Mouse (Mus musculus) lung, postnatal 0 days (tissue): ENCODE measurements around the gene Gm11437. TPM values are rescaled to one million over a fixed set of nuclear protein-coding genes. Genes with fewer than 3 reads are reported as not detected.

Source experiments
- ATAC-seq: fragments of 200-750 bp; cut with Nextera tagmentation; 2 replicates; pipeline ENCODE4 v1.8.0; 2017; ENCODE audit warnings: moderate library complexity
- DNase-seq: peaks from one replicate; pipeline ENCODE4 v3.0.0-alpha.2; 2016; ENCODE audit warnings: low spot score
- H3K27ac ChIP-seq: fragments of 300-500 bp; sonication (generic); 2 replicates; pipeline ENCODE4 v1.5.1; 2014; ENCODE audit warnings: antibody characterized with exemption, mild to moderate bottlenecking, low read length, mixed read lengths
- H3K27me3 ChIP-seq: fragments of 300-500 bp; sonication (generic); replicated peaks from 2 replicates; pipeline ENCODE4 v1.6.1; 2014; ENCODE audit warnings: low read length, mixed read lengths; ENCODE audit not compliant: insufficient read depth
- H3K36me3 ChIP-seq: fragments of 300-500 bp; sonication (generic); 2 replicates; pipeline ENCODE4 v1.6.1; 2014; ENCODE audit warnings: low read length, mixed read lengths; ENCODE audit not compliant: insufficient read depth
- H3K4me1 ChIP-seq: fragments of 300-500 bp; sonication (generic); 2 replicates; pipeline ENCODE4 v1.6.1; 2014; ENCODE audit warnings: antibody characterized with exemption, low read depth, low read length, mixed read lengths; ENCODE audit not compliant: insufficient read depth
- H3K4me2 ChIP-seq: fragments of 300-500 bp; sonication (generic); replicated peaks from 2 replicates; pipeline ENCODE4 v1.6.1; 2014; ENCODE audit warnings: low read depth, mild to moderate bottlenecking, low read length, moderate library complexity, mixed read lengths
- H3K4me3 ChIP-seq: fragments of 300-500 bp; sonication (generic); 2 replicates; pipeline ENCODE4 v1.5.1; 2014; ENCODE audit warnings: low read depth, low read length
- H3K9ac ChIP-seq: fragments of 300-500 bp; sonication (generic); replicated peaks from 2 replicates; pipeline ENCODE4 v1.6.1; 2014; ENCODE audit warnings: low read depth, mild to moderate bottlenecking
- H3K9me3 ChIP-seq: fragments of 300-500 bp; sonication (generic); 2 replicates; pipeline ENCODE4 v1.6.1; 2016; ENCODE audit warnings: low read length, mixed read lengths
- CTCF ChIP-seq: IDR thresholded peaks from 2 replicates; pipeline ENCODE4 v1.5.1; 2016; ENCODE audit warnings: antibody characterized with exemption, mild to moderate bottlenecking
- EP300 ChIP-seq: IDR thresholded peaks from 2 replicates; pipeline ENCODE4 v1.6.1; 2016; ENCODE audit warnings: antibody characterized with exemption, mild to moderate bottlenecking, control low read depth
- WGBS: fragments of 180-500 bp; shearing (Covaris S2); extraction: QIAGEN DNeasy Blood & Tissue Kit; methylation state at CpG from one replicate; pipeline ENCODE4 v1.1.7; 2014; 5-methylcytosine and 5-hydroxymethylcytosine counted together
- polyA plus RNA-seq: library from polyadenylated mRNA; unstranded; fragments of >200 nt; fragmentation: Nextera tagmentation; extraction: Ambion mirVana; gene quantifications from 2 replicates; pipeline ENCODE4 v1.2.1, GENCODE M21; 2015

Gene Gm11437
- polyA plus RNA-seq, 1 experiment from 2014 or later: not detected

DNA sequence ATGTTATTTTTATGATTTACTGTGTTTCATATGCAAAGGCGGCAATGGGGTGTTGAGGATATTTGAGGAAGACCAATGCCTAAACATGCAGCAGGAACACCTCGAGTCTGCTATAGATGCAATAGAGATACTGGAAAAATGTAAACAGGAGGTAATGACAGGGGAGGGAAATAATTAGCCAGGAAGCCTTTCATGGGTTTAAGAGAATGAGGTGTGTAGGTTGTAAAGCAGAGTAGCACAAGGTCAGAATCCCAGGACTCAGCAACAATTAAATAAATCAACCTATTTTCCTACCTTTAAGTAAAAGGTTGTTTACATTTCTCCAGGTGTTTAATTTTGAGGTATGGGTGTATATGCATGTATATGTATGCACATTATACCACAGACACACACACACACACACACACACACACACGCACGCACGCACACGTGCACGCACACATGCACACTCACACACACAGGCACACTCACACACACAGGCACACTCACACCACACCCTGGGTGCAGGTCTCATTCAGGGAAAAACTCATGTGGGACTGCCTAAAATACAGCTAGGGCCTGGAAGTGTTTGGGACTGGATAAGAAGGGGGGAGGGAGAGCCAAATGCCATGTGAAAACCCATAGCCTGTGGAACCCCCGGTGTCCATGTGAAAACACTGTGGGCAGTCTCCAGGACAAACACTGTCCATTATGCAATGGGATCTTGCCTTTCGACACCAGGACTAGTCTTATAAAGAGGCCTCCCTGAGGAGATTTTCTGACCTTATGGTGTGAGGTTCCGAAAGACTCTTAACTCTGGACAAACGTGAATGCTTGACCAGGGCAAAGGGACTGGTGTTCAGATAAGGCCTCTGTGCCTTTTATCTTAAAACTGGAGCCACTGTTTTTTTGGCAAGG lies 5.5 kb upstream of the Gm11437 start:
- no peak overlapping the region for H3K9ac ChIP-seq
- peaks cover 4% of the 10 kb centered on the region; the same call in 1 of the 2 replicates for H3K4me1 ChIP-seq
- 63% methylated on average over 11 of the region's 11 CpGs for WGBS

DNA sequence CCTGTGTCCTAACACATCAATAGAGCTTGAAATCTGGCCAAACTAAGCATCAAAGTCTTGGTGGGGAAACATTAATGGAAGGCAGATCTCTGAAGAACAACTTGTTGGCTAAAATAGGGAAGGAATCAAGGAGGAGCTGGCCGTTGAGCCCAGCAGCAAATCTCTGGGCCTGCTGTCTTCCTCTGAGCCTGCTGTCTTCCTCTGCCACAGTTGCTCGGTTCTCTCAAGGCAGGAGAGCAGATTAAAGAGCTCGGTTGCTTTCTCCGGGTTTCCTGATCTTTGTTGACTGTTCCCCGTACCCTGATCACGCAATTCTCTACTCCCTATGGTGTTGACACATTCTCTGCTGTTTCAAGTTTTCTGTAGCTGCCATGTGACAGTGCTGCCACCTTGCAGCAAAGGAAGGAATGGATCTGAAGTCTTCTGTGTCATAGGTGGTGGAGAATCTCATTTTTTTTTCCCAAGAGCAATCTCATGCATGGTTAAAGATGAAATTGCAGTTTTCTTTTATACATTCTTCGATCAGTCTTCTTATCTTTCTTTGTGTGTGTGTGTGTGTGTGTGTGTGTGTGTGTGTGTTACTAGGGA lies 1.5 kb upstream of the Gm11437 start:
- Histone ChIP-seq H3K9me3 (no peaks in the 10 kb centered on the region), H3K27ac (peak overlapping the region; percentile 54; the same call in 1 of the 2 replicates), H3K4me3 (no peak overlapping the region; the same call in 1 of the 2 replicates), H3K4me2 (no peak overlapping the region), H3K27me3 (no peaks in the 10 kb centered on the region), H3K4me1 (no peaks in the 10 kb centered on the region), H3K9ac (peak overlapping the region; percentile 47), H3K36me3 (no peaks in the 10 kb centered on the region)
- ATAC-seq (peak; percentile 83), DNase-seq (peak; percentile 89)
- 17% methylated on average over 7 of the region's 7 CpGs for WGBS
- TF ChIP-seq CTCF (peak; percentile 91), EP300 (no peak)

More for the DNA sequence above, 5.5 kb upstream of the Gm11437 start:
- Histone ChIP-seq H3K27ac (no peak overlapping the region), H3K4me3 (no peak overlapping the region), H3K9me3 (no peaks in the 10 kb centered on the region), H3K4me2 (no peak overlapping the region), H3K36me3 (no peaks in the 10 kb centered on the region), H3K27me3 (no peaks in the 10 kb centered on the region)
- DNase-seq: peak; percentile 30
- TF ChIP-seq CTCF: no peak
- TF ChIP-seq EP300: no peak
- ATAC-seq: no peak

DNA sequence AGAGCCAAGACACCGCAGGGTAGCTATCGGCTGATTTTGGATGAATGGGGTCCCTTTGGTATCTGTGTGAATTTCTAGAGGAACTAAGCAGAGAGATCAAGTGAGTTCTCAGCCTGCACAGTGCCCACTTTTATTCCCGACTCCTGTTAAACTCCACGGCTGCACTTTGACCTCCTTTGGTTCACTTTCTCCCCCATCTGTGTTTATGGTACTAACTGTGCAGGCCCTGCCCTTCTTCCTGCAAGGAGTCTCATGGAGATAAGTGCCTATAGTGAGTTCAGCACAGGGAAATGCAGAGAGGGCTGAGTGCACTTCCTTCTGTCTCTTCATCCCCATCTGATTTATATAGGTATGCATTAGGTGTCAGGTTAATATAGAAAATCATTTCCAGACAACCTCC lies 2.7 kb downstream of the Gm11437 start:
- TF ChIP-seq EP300: no peak
- TF ChIP-seq CTCF: no peak
- ATAC-seq (no peak), DNase-seq (no peak)
- no peaks in the 10 kb centered on the region for H3K4me1 ChIP-seq
- H3K27me3 ChIP-seq: no peaks in the 10 kb centered on the region
- 57% methylated on average over 4 of the region's 4 CpGs for WGBS
- no peak overlapping the region for H3K4me3 ChIP-seq
- no peak overlapping the region for H3K4me2 ChIP-seq
- H3K9ac ChIP-seq: no peak overlapping the region
- no peak overlapping the region for H3K27ac ChIP-seq
- no peaks in the 10 kb centered on the region for H3K9me3 ChIP-seq
- H3K36me3 ChIP-seq: no peaks in the 10 kb centered on the region

DNA sequence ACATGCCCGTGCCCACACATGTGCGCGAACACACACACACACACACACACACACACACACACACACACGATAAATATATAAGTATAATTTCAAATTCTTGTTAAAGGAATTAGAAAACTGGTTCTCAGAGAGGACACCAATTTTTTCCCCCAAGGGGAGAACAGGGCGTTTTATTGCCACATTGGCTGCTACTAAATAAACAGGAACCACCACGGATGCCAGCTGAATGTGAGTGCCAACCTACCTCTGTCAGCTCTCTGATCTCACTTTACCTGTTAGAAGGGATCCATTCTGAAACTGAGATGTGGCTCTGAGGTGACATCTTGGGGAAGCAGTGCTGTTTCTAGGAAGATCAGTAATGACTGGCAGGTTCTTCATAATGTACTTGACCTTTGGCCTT lies 3.2 kb downstream of the Gm11437 start:
- TF ChIP-seq EP300 (no peak), CTCF (no peak)
- no peak overlapping the region for H3K27ac ChIP-seq
- H3K27me3 ChIP-seq: no peaks in the 10 kb centered on the region
- ATAC-seq (no peak), DNase-seq (no peak)
- 78% methylated on average over 6 of the region's 6 CpGs for WGBS
- H3K4me3 ChIP-seq: no peak overlapping the region
- no peaks in the 10 kb centered on the region for H3K36me3 ChIP-seq
- H3K4me2 ChIP-seq: no peak overlapping the region
- H3K9ac ChIP-seq: no peak overlapping the region
- no peaks in the 10 kb centered on the region for H3K9me3 ChIP-seq
- no peaks in the 10 kb centered on the region for H3K4me1 ChIP-seq

DNA sequence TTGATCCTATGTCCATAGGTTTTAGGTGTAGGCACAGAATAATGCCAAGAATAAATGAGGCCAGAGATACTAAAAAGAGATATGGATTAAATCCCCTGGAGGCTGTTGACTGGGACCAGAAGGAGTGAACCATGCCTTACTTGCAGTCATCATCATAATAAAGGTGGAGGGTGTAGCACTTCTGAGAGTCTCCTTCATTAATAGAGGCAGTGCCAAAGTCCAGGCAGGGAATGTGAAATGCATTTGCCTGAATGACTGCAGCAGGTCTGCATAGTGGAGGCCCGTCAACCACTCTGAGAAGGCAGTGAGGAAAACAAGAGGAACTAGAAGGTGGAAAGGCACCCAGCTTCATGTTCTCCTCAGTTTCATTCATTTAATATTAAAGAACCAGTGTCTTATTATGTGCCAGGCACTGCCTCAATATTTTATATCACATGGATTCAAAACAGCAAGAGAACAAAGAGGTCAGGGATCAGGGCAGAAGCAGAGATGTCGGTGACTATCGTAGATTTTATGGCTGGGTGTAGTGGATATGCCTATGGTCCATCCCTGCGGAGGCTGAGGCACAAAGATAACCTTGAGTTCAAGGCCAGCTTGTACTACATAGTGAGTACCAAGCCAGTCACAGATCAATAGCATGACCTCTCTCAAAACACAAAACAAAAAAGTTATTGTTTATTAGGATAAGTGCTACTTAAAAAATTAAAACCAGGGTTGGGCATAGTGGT lies 10.6 kb downstream of the Gm11437 start:
- no peak overlapping the region for H3K9ac ChIP-seq
- no peak overlapping the region for H3K4me3 ChIP-seq
- H3K4me2 ChIP-seq: no peak overlapping the region
- DNase-seq (no peak), ATAC-seq (no peak)
- no peaks in the 10 kb centered on the region for H3K4me1 ChIP-seq
- no peaks in the 10 kb centered on the region for H3K9me3 ChIP-seq
- H3K36me3 ChIP-seq: no peaks in the 10 kb centered on the region
- H3K27ac ChIP-seq: no peak overlapping the region
- WGBS: 84% methylated on average over 4 of the region's 4 CpGs
- no peak for TF ChIP-seq EP300
- TF ChIP-seq CTCF: no peak
- no peaks in the 10 kb centered on the region for H3K27me3 ChIP-seq

DNA sequence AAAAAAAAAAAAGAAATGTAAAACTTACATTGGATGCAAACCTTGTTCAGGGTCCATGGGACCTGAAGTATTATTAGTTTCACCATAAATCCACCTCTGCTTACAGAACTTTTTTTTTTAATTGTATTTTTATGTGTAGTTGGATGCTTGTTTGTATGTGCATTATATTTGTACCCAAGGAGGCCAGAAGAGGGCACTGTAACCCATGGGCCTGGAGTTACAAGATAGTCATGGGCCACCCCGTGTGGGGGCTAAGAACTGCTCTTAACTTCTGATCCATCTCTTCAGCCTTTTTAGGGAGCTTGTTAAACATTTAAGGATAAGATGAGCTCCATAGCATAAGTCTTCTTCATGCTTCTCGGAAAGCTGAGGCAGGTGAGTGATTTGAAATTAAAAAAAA lies 16.4 kb downstream of the Gm11437 start:
- ATAC-seq (no peak), DNase-seq (no peak)
- no peaks in the 10 kb centered on the region for H3K9me3 ChIP-seq
- H3K4me2 ChIP-seq: no peak overlapping the region
- no peak overlapping the region for H3K4me3 ChIP-seq
- 48% methylated on average over 2 of the region's 2 CpGs for WGBS
- H3K27ac ChIP-seq: no peak overlapping the region
- H3K36me3 ChIP-seq: no peaks in the 10 kb centered on the region
- no peaks in the 10 kb centered on the region for H3K4me1 ChIP-seq
- H3K9ac ChIP-seq: no peak overlapping the region
- TF ChIP-seq EP300: no peak
- peak; percentile 47 for TF ChIP-seq CTCF
- no peaks in the 10 kb centered on the region for H3K27me3 ChIP-seq
